Mouse (Mus musculus): ENCODE data around the gene Id4. TPM values are rescaled to one million over a fixed set of nuclear protein-coding genes. Genes with fewer than 3 reads are reported as not detected.

Id4 gene
- polyA plus RNA-seq (2012; rRNA removed): 30.5 and 33.3 TPM in 2 replicates

GRCm38 (mm10) chr13:48260690-48261278 lies at the start of gene Id4:
Gene Id4 (plus strand): TSS chr13:48261228.

All from colon, adult 2 months (tissue).